Mouse (Mus musculus) forebrain, embryonic 13.5 days (tissue): ENCODE results near the gene Tusc2. TPM values are rescaled to one million over a fixed set of nuclear protein-coding genes. Genes with fewer than 3 reads are reported as not detected.
A peak's percentile ranks its signal among the peaks of the same experiment; 100 is the strongest.
"Not testable (repeated sequence)": the region's sequence is repeated elsewhere in the genome, so short reads cannot be mapped to it uniquely, and the experiment has no call there.

ENCODE experiments used
- ATAC-seq: fragments of 200-750 bp; cut with Nextera tagmentation; 2 replicates; pipeline ENCODE4 v1.8.0; 2017
- H3K27ac ChIP-seq: fragments of 300-500 bp; sonication (generic); 2 replicates; pipeline ENCODE4 v1.5.1; 2015; ENCODE audit warnings: inconsistent platforms, mild to moderate bottlenecking, moderate library complexity
- H3K27me3 ChIP-seq: fragments of 300-500 bp; sonication (generic); 2 replicates; pipeline ENCODE4 v1.6.1; 2015; ENCODE audit warnings: mild to moderate bottlenecking, inconsistent platforms
- H3K36me3 ChIP-seq: fragments of 300-500 bp; sonication (generic); 2 replicates; pipeline ENCODE4 v1.6.1; 2015; ENCODE audit warnings: mild to moderate bottlenecking, inconsistent platforms; ENCODE audit not compliant: poor library complexity, severe bottlenecking
- H3K4me1 ChIP-seq: fragments of 300-500 bp; sonication (generic); 2 replicates; pipeline ENCODE4 v1.6.1; 2015; ENCODE audit warnings: inconsistent platforms
- H3K4me2 ChIP-seq: fragments of 300-500 bp; sonication (generic); 2 replicates; pipeline ENCODE4 v1.6.1; 2015; ENCODE audit warnings: inconsistent platforms, mild to moderate bottlenecking, moderate library complexity
- H3K4me3 ChIP-seq: fragments of 300-500 bp; sonication (generic); 2 replicates; pipeline ENCODE4 v1.5.1; 2015; ENCODE audit warnings: mild to moderate bottlenecking, inconsistent platforms
- H3K9ac ChIP-seq: fragments of 300-500 bp; sonication (generic); 2 replicates; pipeline ENCODE4 v1.6.1; 2015; ENCODE audit warnings: mild to moderate bottlenecking, inconsistent platforms
- H3K9me3 ChIP-seq: fragments of 300-500 bp; sonication (generic); replicated peaks from 2 replicates; pipeline ENCODE4 v1.6.1; 2016; ENCODE audit warnings: inconsistent platforms
- WGBS: fragments of 180-500 bp; shearing (Covaris S2); methylation state at CpG from one replicate; pipeline ENCODE4 v1.1.7; 2015; 5-methylcytosine and 5-hydroxymethylcytosine counted together
- polyA plus RNA-seq: library from polyadenylated mRNA; unstranded; fragments of >200 nt; fragmentation: Nextera tagmentation; extraction: Ambion mirVana; gene quantifications from 2 replicates; pipeline ENCODE4 v1.2.1, GENCODE M21; 2015

Gene Tusc2
- polyA plus RNA-seq, 1 experiment from 2014 or later = 80.7 TPM

DNA sequence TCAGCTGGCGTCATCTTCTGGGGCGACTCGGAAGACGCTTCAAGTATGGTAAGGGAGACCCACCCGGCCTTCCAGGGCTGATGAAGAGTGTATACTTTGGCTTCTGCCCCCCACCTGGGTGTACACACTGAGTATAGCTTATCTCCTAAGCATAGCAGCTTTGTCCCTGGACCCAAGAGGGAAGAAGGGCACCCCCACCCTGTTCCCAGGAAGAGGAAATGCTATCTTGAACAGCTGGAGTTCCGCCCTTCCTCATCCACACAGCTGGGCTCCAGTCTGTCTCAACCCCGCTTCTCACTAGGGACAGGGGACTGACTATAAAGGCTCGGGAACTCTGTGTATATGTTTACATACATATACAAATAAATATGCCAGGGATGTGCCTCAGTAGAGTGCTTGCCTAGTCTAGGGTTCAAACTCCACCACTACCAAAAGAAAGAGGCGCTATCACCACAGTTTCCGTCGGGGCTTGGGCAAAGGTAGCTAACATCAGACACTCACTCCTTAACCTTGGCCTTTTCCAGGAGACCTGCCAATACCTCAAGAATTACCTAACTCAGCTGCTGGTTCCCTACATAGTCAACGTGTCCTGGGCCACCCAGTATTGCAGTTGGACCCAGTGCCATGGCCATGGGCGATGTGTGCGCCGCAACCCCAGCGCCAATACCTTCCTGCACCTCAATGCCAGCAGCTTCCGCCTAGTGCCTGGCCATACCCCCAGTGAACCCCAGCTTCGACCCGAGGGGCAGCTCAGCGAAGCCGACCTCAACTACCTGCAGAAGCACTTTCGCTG, 8.7 kb downstream of the Tusc2 start:
- H3K4me3 ChIP-seq = peak overlapping the region; percentile 79; the same call in 1 of the 2 replicates
- 94% methylated on average over 22 of the region's 22 CpGs for WGBS
- peaks cover 55% of the 10 kb centered on the region for H3K4me1 ChIP-seq
- peaks cover 48% of the 10 kb centered on the region for H3K36me3 ChIP-seq
- H3K9ac ChIP-seq = no peak overlapping the region
- H3K4me2 ChIP-seq = peak overlapping the region; percentile 95
- no peak for ATAC-seq
- no peak overlapping the region for H3K27ac ChIP-seq
- H3K9me3 ChIP-seq = no peaks in the 10 kb centered on the region
- H3K27me3 ChIP-seq = no peaks in the 10 kb centered on the region

DNA sequence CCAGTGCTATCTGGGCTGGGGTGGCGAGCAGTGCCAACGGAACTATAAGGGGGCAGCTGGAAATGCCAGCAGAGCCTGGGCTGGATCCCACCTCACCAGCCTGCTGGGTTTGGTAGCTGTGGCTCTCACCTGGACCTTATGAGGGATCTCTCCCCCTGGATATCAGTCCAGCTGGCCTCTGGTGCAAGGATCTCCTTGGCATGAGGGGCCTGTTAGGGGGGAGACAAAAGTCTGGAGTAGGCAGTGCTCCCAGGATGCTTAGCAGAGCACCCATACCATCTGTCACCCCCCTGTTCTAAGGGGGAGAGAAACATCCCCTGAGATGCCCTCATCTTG, 9.2 kb downstream of the Tusc2 start:
- no peak overlapping the region for H3K27ac ChIP-seq
- 0 out of 2 replicates have a peak overlapping the region, but pooled peaks have one; percentile 23 for H3K9ac ChIP-seq
- H3K4me1 ChIP-seq = peaks cover 55% of the 10 kb centered on the region
- no peak overlapping the region for H3K4me2 ChIP-seq
- no peak overlapping the region for H3K4me3 ChIP-seq
- peaks cover 48% of the 10 kb centered on the region for H3K36me3 ChIP-seq
- H3K9me3 ChIP-seq = no peaks in the 10 kb centered on the region
- no peak for ATAC-seq
- no peaks in the 10 kb centered on the region for H3K27me3 ChIP-seq
- 94% methylated on average over 2 of the region's 2 CpGs for WGBS

DNA sequence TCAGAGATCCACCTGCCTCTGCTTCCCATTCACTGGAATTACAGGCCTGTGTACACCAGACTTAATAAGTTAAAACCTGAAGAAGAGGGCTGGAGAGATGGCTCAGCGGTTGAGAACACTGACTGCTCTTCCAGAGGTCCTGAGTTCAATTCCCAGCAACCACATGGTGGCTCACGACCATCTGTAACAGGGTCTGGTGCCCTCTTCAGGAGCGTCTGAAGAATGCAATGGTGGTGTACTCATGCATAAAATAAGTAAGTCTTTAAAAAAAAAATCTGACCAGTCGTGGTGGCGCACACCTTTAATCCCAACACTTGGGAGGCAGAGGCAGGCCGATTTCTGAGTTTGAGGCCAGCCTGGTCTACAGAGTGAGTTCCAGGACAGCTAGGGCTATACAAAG, 10.7 kb downstream of the Tusc2 start:
- not testable (repeated sequence) for H3K9me3 ChIP-seq, ATAC-seq, H3K4me3 ChIP-seq, H3K9ac ChIP-seq, H3K4me2 ChIP-seq, H3K27me3 ChIP-seq, H3K27ac ChIP-seq
- peaks cover 48% of the 10 kb centered on the region for H3K36me3 ChIP-seq
- 85% methylated on average over 6 of the region's 6 CpGs for WGBS
- peaks cover 45% of the 10 kb centered on the region for H3K4me1 ChIP-seq

GRCm38 (mm10) chr9:107575579-107576356, 12.7 kb downstream of the Tusc2 start:
- no peak overlapping the region for H3K4me2 ChIP-seq
- WGBS = 87% methylated on average over 14 of the region's 14 CpGs
- no peak for ATAC-seq
- no peak overlapping the region for H3K9ac ChIP-seq
- H3K27me3 ChIP-seq = no peaks in the 10 kb centered on the region
- H3K36me3 ChIP-seq = peaks cover 41% of the 10 kb centered on the region
- H3K9me3 ChIP-seq = no peaks in the 10 kb centered on the region
- no peak overlapping the region for H3K4me3 ChIP-seq
- H3K4me1 ChIP-seq = peaks cover 45% of the 10 kb centered on the region
- peak overlapping the region; percentile 41 for H3K27ac ChIP-seq

- Histone ChIP-seq H3K4me2 (peak within 1 kb of the TSS; percentile 55), H3K36me3 (peaks cover 34% of the 10 kb centered on the region), H3K27ac (peak within 1 kb of the TSS; percentile 41), H3K27me3 (no peaks in the 10 kb centered on the region), H3K4me1 (peaks cover 45% of the 10 kb centered on the region), H3K9ac (peak within 1 kb of the TSS; percentile 55), H3K9me3 (no peaks in the 10 kb centered on the region), H3K4me3 (peak within 1 kb of the TSS; percentile 27)
- ATAC-seq = peak; percentile 54
- 28% methylated on average over 16 of the region's 16 CpGs for WGBS
Observed at GRCm38 (mm10) chr9:107576357-107577107, 13.5 kb downstream of the Tusc2 start, which contains the start of gene Hyal1. Gene Hyal1 (plus strand): TSS chr9:107576927.

- Histone ChIP-seq H3K27me3 (no peaks in the 10 kb centered on the region), H3K4me3 (no peak overlapping the region), H3K9ac (0 out of 2 replicates have a peak overlapping the region, but pooled peaks have one; percentile 55), H3K4me2 (no peak overlapping the region; the same call in 1 of the 2 replicates), H3K36me3 (peaks cover 23% of the 10 kb centered on the region), H3K27ac (no peak overlapping the region), H3K4me1 (peaks cover 37% of the 10 kb centered on the region), H3K9me3 (no peaks in the 10 kb centered on the region)
- 95% methylated on average over 10 of the region's 10 CpGs for WGBS
- ATAC-seq = no peak
Observed at GRCm38 (mm10) chr9:107577871-107578270, 14.8 kb downstream of the Tusc2 start.

DNA sequence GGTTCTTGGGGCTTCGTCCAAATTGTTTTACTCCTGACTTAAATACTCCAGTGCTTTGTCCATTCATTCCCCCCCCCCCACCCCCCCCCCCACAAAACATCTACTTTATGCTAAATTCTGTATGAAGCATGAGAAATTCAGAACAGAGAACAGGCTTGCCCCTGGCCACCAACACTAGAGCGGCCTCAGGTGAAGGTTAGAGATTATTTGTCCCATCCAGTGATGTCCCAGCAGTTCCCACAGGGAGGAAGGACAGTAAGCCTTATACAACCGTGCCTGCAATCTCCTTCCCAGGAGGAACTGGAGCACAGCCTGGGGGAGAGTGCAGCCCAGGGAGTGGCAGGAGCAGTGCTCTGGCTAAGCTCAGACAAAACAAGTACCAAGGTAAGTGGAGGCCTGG, 15.5 kb downstream of the Tusc2 start, which contains the start of gene Naa80:
Naa80 (plus strand) TSS at position 301 of the 400 bp plus-strand sequence.
- Histone ChIP-seq H3K36me3 (peaks cover 23% of the 10 kb centered on the region), H3K27ac (peak within 1 kb of the TSS; percentile 83; the same call in 1 of the 2 replicates), H3K4me3 (no peak within 1 kb of the TSS), H3K4me1 (peaks cover 37% of the 10 kb centered on the region), H3K27me3 (no peaks in the 10 kb centered on the region), H3K4me2 (peak within 1 kb of the TSS; percentile 82; the same call in 1 of the 2 replicates), H3K9me3 (no peaks in the 10 kb centered on the region), H3K9ac (0 out of 2 replicates have a peak within 1 kb of the TSS, but pooled peaks have one; percentile 55)
- 73% methylated on average over 3 of the region's 3 CpGs for WGBS
- no peak for ATAC-seq

DNA sequence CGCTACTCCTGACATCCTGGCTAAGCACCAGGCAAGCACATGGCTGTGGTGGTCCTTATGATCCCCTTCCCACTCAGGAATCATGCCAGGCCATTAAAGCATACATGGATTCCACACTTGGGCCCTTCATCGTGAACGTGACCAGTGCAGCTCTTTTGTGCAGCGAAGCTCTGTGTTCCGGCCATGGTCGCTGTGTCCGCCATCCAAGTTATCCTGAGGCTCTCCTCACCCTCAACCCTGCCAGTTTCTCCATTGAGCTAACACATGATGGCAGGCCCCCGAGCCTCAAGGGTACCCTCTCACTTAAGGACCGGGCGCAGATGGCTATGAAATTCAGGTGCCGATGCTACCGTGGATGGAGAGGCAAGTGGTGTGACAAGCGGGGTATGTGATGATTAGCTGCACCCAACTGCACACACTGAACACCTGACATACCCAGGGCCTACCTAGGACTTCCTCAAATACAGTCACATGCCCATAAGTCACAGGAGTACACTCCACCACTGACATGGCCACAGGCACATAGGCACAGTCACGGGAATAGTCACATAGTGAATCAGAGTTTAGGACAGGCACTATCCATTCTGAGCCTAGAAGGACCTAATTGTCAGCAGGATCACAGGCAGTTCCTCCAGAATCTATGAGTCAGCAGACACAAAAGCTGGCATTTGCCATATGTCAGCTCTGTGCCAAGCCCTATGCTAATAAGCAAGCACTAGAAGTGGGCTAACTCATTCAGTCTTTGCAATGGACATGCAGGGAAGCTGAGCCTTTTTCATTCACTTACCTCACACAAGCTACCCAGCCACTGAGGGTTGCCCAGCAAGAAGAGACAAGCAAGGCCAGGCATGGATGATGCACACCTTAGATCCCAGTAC, 16.2 kb downstream of the Tusc2 start:
- H3K9ac ChIP-seq = 0 out of 2 replicates have a peak overlapping the region, but pooled peaks have one; percentile 13
- peaks cover 24% of the 10 kb centered on the region for H3K36me3 ChIP-seq
- H3K27me3 ChIP-seq = no peaks in the 10 kb centered on the region
- 93% methylated on average over 14 of the region's 14 CpGs for WGBS
- no peak for ATAC-seq
- H3K4me1 ChIP-seq = peaks cover 37% of the 10 kb centered on the region
- no peak overlapping the region for H3K4me3 ChIP-seq
- H3K9me3 ChIP-seq = no peaks in the 10 kb centered on the region
- peak overlapping the region; percentile 83; the same call in 1 of the 2 replicates for H3K27ac ChIP-seq
- H3K4me2 ChIP-seq = peak overlapping the region; percentile 82; the same call in 1 of the 2 replicates

DNA sequence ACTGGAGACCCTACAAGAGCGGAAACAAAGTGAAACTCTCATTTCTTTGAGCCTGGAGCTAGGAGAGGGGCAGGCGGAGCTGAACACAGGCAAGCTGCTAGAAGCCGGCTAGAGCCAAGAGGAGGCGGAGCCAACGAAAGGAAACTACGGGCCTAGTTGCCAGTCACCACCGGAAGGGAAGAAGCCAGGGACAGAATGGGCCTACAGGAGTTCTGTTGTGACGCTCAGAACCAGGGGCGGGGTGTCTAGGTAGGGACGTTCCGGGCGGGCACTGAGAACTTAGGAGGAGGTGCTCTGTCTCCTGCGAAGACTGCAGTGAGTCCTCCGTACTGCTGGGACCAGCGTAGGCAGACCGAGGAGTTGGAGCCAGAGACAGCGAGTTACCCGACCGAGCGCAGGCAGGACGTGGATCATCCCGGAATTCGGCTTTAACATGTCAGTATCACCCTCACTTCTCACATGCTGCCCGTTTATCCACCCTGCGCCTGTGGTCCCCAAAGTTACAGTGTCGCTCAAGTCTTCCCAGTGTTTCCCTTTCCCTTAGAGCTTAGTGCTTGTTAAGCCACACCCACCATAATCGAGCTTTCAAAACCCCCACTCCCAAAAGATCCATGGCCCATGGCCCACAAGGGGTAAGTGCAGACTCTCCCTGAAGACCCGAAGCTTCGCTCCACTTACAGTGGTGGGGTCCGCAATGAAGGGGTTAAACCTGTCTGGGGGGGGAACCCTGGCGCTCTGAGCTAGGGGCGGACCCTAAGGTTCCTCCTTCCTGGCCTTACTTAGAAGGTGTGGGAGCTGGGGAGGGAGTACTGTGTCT, 17.7 kb downstream of the Tusc2 start, which contains the start of gene Hyal3:
Hyal3 (plus strand) TSS at position 318 of the 817 bp plus-strand sequence.
- Histone ChIP-seq H3K9me3 (no peaks in the 10 kb centered on the region), H3K27me3 (no peaks in the 10 kb centered on the region), H3K36me3 (peaks cover 15% of the 10 kb centered on the region), H3K4me2 (peak within 1 kb of the TSS; percentile 82), H3K27ac (peak within 1 kb of the TSS; percentile 83), H3K9ac (peak within 1 kb of the TSS; percentile 79), H3K4me3 (peak within 1 kb of the TSS; percentile 63), H3K4me1 (peaks cover 37% of the 10 kb centered on the region)
- WGBS = under 1% methylated on average over 32 of the region's 32 CpGs
- ATAC-seq = peak; percentile 86

- Histone ChIP-seq H3K36me3 (peaks cover 15% of the 10 kb centered on the region), H3K4me3 (peak overlapping the region; percentile 63), H3K9ac (no peak overlapping the region), H3K27ac (no peak overlapping the region), H3K27me3 (no peaks in the 10 kb centered on the region), H3K4me2 (peak overlapping the region; percentile 82), H3K4me1 (peaks cover 32% of the 10 kb centered on the region), H3K9me3 (no peaks in the 10 kb centered on the region)
- ATAC-seq = no peak
- 77% methylated on average over 4 of the region's 4 CpGs for WGBS
Observed at GRCm38 (mm10) chr9:107581584-107581983, 18.5 kb downstream of the Tusc2 start.
